Mouse (Mus musculus) midbrain, embryonic 12.5 days (tissue): Measurements from ENCODE around the gene Colq. TPM values are rescaled to one million over a fixed set of nuclear protein-coding genes. Genes with fewer than 3 reads are reported as not detected.

Source experiments
- ATAC-seq: fragments of 200-750 bp; cut with Nextera tagmentation; 2 replicates; pipeline ENCODE4 v1.8.0; 2017; ENCODE audit warnings: low read depth, moderate TSS enrichment, moderate library complexity; ENCODE audit not compliant: low FRiP score
- H3K27ac ChIP-seq: fragments of 300-500 bp; sonication (generic); replicated peaks from 2 replicates; pipeline ENCODE4 v1.5.1; 2016; ENCODE audit warnings: mild to moderate bottlenecking
- H3K27me3 ChIP-seq: fragments of 300-500 bp; sonication (generic); 2 replicates; pipeline ENCODE4 v1.6.1; 2016; ENCODE audit warnings: mild to moderate bottlenecking
- H3K36me3 ChIP-seq: fragments of 300-500 bp; sonication (generic); 2 replicates; pipeline ENCODE4 v1.6.1; 2016
- H3K4me1 ChIP-seq: fragments of 300-500 bp; sonication (generic); 2 replicates; pipeline ENCODE4 v1.6.1; 2016
- H3K4me2 ChIP-seq: fragments of 300-500 bp; sonication (generic); replicated peaks from 2 replicates; pipeline ENCODE4 v1.6.1; 2016; ENCODE audit warnings: mild to moderate bottlenecking, moderate library complexity
- H3K4me3 ChIP-seq: fragments of 300-500 bp; sonication (generic); 2 replicates; pipeline ENCODE4 v1.5.1; 2016; ENCODE audit warnings: mild to moderate bottlenecking
- H3K9ac ChIP-seq: fragments of 300-500 bp; sonication (generic); replicated peaks from 2 replicates; pipeline ENCODE4 v1.6.1; 2016; ENCODE audit warnings: mild to moderate bottlenecking, moderate library complexity
- H3K9me3 ChIP-seq: fragments of 300-500 bp; sonication (generic); 2 replicates; pipeline ENCODE4 v1.6.1; 2016; ENCODE audit warnings: mild to moderate bottlenecking
- WGBS: fragments of 180-500 bp; shearing (Covaris S2); methylation state at CpG from one replicate; pipeline ENCODE4 v1.1.7; 2016; 5-methylcytosine and 5-hydroxymethylcytosine counted together
- polyA plus RNA-seq: library from polyadenylated mRNA; unstranded; fragments of >200 nt; fragmentation: Nextera tagmentation; extraction: Ambion mirVana; gene quantifications from 2 replicates; pipeline ENCODE4 v1.2.1, GENCODE M21; 2016

The Colq gene
- polyA plus RNA-seq, 1 experiment from 2014 or later: 0.06 TPM

GRCm38 (mm10) chr14:31572561-31573175, 18.5 kb downstream of the Colq start:
- H3K4me1 ChIP-seq: no peaks in the 10 kb centered on the region; the same call in 1 of the 2 replicates
- H3K9me3 ChIP-seq: no peaks in the 10 kb centered on the region
- no peaks in the 10 kb centered on the region for H3K27me3 ChIP-seq
- no peak overlapping the region for H3K4me3 ChIP-seq
- 88% methylated on average over 9 of the region's 9 CpGs for WGBS
- H3K27ac ChIP-seq: no peak overlapping the region
- no peaks in the 10 kb centered on the region for H3K36me3 ChIP-seq
- no peak for ATAC-seq
- no peak overlapping the region for H3K4me2 ChIP-seq
- H3K9ac ChIP-seq: no peak overlapping the region

GRCm38 (mm10) chr14:31571419-31571818, 19.7 kb downstream of the Colq start:
- H3K4me2 ChIP-seq: no peak overlapping the region
- 87% methylated on average over 5 of the region's 5 CpGs for WGBS
- H3K27me3 ChIP-seq: no peaks in the 10 kb centered on the region
- no peak overlapping the region for H3K27ac ChIP-seq
- no peaks in the 10 kb centered on the region for H3K36me3 ChIP-seq
- H3K4me1 ChIP-seq: no peaks in the 10 kb centered on the region; the same call in 1 of the 2 replicates
- no peak overlapping the region for H3K9ac ChIP-seq
- ATAC-seq: no peak
- H3K9me3 ChIP-seq: no peaks in the 10 kb centered on the region
- H3K4me3 ChIP-seq: no peak overlapping the region

GRCm38 (mm10) chr14:31570131-31570951, 20.8 kb downstream of the Colq start:
- no peak for ATAC-seq
- no peaks in the 10 kb centered on the region for H3K36me3 ChIP-seq
- H3K9me3 ChIP-seq: no peaks in the 10 kb centered on the region
- H3K4me2 ChIP-seq: no peak overlapping the region
- H3K27ac ChIP-seq: no peak overlapping the region
- H3K4me1 ChIP-seq: no peaks in the 10 kb centered on the region; the same call in 1 of the 2 replicates
- WGBS: 84% methylated on average over 6 of the region's 6 CpGs
- H3K4me3 ChIP-seq: no peak overlapping the region
- H3K9ac ChIP-seq: no peak overlapping the region
- H3K27me3 ChIP-seq: no peaks in the 10 kb centered on the region

- no peaks in the 10 kb centered on the region for H3K27me3 ChIP-seq
- peaks cover 6% of the 10 kb centered on the region for H3K4me1 ChIP-seq
- ATAC-seq: no peak
- no peak overlapping the region for H3K4me2 ChIP-seq
- 68% methylated on average over 7 of the region's 7 CpGs for WGBS
- no peak overlapping the region for H3K4me3 ChIP-seq
- no peak overlapping the region for H3K9ac ChIP-seq
- no peaks in the 10 kb centered on the region for H3K9me3 ChIP-seq
- no peaks in the 10 kb centered on the region for H3K36me3 ChIP-seq
- no peak overlapping the region for H3K27ac ChIP-seq
Observed at GRCm38 (mm10) chr14:31569151-31569631, 22.0 kb downstream of the Colq start.

DNA sequence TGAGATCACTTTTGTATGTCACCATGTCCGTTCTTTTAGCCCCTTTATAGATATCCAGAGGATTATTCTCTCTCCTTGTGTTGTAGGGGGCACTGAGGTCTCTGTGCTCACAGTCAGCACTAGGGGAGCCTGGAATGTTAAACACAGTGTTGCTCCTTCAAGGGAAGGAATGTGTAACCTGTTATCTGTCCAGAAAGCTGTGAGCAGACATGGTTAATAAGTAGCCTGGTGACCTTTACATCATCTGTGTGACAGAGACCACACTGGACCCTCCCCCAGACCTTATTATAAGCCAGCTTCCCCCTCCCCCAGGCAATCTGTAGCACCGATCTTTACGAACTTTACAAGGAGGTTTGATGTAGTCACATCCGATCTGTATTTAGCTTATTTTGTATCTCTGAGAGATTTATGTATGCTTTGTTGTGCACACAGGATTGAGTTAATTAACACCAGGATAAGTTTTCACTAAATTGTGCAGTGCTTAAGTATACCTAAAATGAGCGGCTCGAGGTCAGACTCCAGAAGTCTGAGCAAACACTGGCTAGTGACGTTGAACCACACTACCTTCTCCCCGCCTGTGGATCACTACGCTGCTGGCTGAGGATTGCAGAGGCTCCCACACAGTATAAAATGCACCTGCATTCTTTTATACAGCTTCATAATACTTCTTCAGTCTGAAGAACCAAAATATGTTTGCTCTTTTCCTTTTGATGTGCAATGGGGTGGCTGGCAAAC, 25.5 kb downstream of the Colq start:
- H3K9ac ChIP-seq: no peak overlapping the region
- H3K27ac ChIP-seq: no peak overlapping the region
- ATAC-seq: no peak
- no peaks in the 10 kb centered on the region for H3K36me3 ChIP-seq
- H3K4me2 ChIP-seq: no peak overlapping the region
- no peaks in the 10 kb centered on the region for H3K9me3 ChIP-seq
- 77% methylated on average over 9 of the region's 9 CpGs for WGBS
- peaks cover 6% of the 10 kb centered on the region for H3K4me1 ChIP-seq
- H3K27me3 ChIP-seq: no peaks in the 10 kb centered on the region
- H3K4me3 ChIP-seq: no peak overlapping the region

DNA sequence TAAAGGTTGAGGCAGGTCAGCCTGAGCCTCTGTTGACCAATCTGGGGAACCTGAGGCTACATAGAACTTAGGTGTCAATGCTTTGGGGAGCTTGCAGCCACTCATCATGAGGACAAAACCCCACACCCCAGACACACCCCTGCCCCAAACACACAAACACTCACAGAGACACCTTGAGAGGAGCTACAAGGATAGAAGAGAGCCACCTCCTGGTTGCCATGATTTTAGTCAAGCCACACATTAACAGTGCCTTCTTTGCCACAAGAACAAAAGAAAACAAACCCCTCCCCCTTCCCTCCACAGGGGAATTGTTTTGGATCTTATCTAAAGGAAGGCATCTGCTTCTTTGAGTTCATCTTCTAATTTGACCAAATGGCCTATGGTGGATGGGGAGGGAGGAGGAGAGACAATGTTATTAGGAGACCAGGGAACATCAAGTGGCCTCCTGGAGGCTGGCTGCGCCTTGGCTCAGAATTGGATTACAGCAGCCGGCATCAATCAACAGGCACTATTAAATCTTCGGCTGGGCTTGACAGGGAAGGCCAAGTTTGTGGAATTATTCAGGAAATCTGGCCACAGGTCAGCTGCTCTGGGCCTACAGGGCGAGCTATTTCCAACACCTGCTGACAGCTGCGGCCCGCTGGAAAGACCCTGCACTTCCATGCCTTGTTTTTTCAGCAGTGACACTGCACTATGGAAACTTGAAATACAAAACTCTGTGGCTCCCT, 26.5 kb downstream of the Colq start:
- no peaks in the 10 kb centered on the region for H3K36me3 ChIP-seq
- no peak overlapping the region for H3K9ac ChIP-seq
- peaks cover 6% of the 10 kb centered on the region for H3K4me1 ChIP-seq
- ATAC-seq: no peak
- no peak overlapping the region for H3K4me3 ChIP-seq
- no peak overlapping the region for H3K27ac ChIP-seq
- H3K27me3 ChIP-seq: no peaks in the 10 kb centered on the region
- no peaks in the 10 kb centered on the region for H3K9me3 ChIP-seq
- 42% methylated on average over 6 of the region's 6 CpGs for WGBS
- no peak overlapping the region for H3K4me2 ChIP-seq

- H3K9me3 ChIP-seq: no peaks in the 10 kb centered on the region
- H3K27me3 ChIP-seq: no peaks in the 10 kb centered on the region
- no peak overlapping the region for H3K4me3 ChIP-seq
- no peak overlapping the region for H3K4me2 ChIP-seq
- peaks cover 6% of the 10 kb centered on the region for H3K4me1 ChIP-seq
- H3K9ac ChIP-seq: no peak overlapping the region
- H3K27ac ChIP-seq: no peak overlapping the region
- no peak for ATAC-seq
- 75% methylated on average over 5 of the region's 5 CpGs for WGBS
- H3K36me3 ChIP-seq: no peaks in the 10 kb centered on the region
Observed at GRCm38 (mm10) chr14:31560886-31561285, 30.3 kb downstream of the Colq start.

- Histone ChIP-seq H3K4me1 (no peaks in the 10 kb centered on the region), H3K4me2 (no peak overlapping the region), H3K9ac (no peak overlapping the region), H3K9me3 (no peaks in the 10 kb centered on the region), H3K4me3 (no peak overlapping the region), H3K36me3 (no peaks in the 10 kb centered on the region), H3K27me3 (no peaks in the 10 kb centered on the region), H3K27ac (no peak overlapping the region)
- ATAC-seq: no peak
- WGBS: 53% methylated on average over 5 of the region's 5 CpGs
Observed at GRCm38 (mm10) chr14:31559216-31559615, 31.9 kb downstream of the Colq start.

DNA sequence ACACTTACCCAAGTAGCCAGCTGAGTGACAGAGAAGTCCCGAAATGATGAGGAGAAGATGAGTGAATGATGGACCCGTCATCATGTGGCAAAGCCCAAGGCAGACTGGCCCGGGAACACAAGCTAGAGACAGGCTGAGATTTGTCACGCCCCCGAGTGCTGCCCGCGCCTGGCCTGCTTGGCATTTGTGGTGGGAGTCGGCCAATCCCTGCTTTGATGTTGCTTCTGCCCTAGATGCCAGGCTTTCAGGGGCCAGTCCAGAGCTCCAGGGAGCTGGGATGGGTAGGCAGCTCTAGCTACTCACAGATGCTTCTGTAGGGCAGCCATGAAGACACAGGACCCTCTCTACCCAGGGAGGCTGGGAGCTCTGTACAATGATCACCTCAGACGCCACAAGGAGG, 33.4 kb downstream of the Colq start:
- Histone ChIP-seq H3K36me3 (no peaks in the 10 kb centered on the region), H3K4me1 (no peaks in the 10 kb centered on the region), H3K27me3 (no peaks in the 10 kb centered on the region), H3K27ac (no peak overlapping the region), H3K4me3 (no peak overlapping the region), H3K9me3 (no peaks in the 10 kb centered on the region), H3K4me2 (no peak overlapping the region), H3K9ac (no peak overlapping the region)
- no peak for ATAC-seq
- 87% methylated on average over 9 of the region's 9 CpGs for WGBS

DNA sequence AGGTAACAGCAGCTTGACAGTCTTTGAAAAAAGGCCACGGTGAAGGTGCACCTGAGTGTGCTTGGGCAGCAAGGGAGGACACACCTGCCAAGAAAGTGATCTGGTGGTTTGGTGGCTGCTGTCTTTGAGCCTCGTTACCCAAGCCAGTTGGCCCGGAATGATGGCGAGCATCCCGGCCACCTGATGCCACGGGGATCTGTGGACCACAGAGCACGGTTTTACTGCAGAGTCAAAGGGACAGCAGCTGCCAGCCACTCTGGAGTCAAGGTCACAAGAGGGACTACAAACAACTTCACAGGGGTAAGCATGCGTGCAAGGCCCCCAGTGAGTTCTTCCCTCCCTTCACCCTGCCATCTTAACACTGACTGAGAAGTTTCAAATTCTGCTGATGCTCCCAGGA, 33.9 kb downstream of the Colq start:
- no peak overlapping the region for H3K27ac ChIP-seq
- H3K4me3 ChIP-seq: no peak overlapping the region
- H3K9me3 ChIP-seq: no peaks in the 10 kb centered on the region
- no peak for ATAC-seq
- no peak overlapping the region for H3K9ac ChIP-seq
- 84% methylated on average over 8 of the region's 8 CpGs for WGBS
- no peak overlapping the region for H3K4me2 ChIP-seq
- no peaks in the 10 kb centered on the region for H3K36me3 ChIP-seq
- H3K4me1 ChIP-seq: no peaks in the 10 kb centered on the region
- H3K27me3 ChIP-seq: no peaks in the 10 kb centered on the region

GRCm38 (mm10) chr14:31556526-31557260, 34.5 kb downstream of the Colq start:
- no peak overlapping the region for H3K27ac ChIP-seq
- H3K4me1 ChIP-seq: no peaks in the 10 kb centered on the region
- H3K36me3 ChIP-seq: no peaks in the 10 kb centered on the region
- no peaks in the 10 kb centered on the region for H3K9me3 ChIP-seq
- no peak overlapping the region for H3K4me3 ChIP-seq
- H3K4me2 ChIP-seq: no peak overlapping the region
- H3K9ac ChIP-seq: no peak overlapping the region
- no peak for ATAC-seq
- 82% methylated on average over 9 of the region's 9 CpGs for WGBS
- no peaks in the 10 kb centered on the region for H3K27me3 ChIP-seq
